Mouse (Mus musculus) right cerebral cortex, adult 2 months (tissue): ENCODE data around the gene 1600014C23Rik.

Source experiments
- DNase-seq, 2 experiments: peaks; one replicate each; pipeline ENCODE4 v3.0.0; 2021 to 2022; ENCODE audit warnings: low spot score in 2 of 2

Gene 1600014C23Rik

DNA sequence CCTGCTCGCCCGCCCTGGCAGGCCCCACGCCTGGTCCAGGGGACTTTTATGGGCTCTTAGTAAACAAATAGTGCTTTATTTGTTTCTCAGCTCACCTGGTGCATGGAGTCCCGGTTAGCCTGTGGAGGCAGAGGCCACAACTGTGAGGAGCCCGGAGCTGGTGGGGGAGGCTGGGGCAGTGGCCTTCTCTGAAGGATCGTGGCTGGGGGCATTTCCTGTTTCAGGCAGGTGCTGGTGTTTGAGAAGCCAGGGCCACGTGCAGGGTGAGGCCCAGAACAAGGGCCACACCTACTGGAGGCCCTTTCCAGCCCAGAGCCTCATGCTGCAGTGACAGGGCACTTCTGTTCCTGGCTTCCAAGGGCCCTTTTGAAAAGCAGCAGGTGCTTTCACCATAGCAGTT is 7.4 kb downstream of the 1600014C23Rik start:
- DNase-seq = no peak

DNA sequence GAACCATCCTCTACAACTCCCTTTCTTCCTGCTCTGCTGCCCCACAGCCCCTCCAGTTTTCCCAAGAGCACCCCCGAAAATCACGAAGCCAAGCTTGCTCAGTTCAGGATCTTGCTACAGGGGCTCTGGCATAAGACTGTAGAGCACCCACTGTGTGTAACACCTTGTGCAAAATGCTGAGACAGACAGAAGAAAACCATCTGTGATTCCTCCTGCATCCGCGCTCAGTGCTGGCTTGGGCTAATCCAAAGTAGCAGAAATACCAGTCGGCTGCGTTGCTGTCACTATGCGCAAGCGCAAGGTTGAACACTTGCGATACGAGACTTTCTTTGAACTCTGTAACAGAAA is 9.1 kb downstream of the 1600014C23Rik start:
- DNase-seq = no peak

DNA sequence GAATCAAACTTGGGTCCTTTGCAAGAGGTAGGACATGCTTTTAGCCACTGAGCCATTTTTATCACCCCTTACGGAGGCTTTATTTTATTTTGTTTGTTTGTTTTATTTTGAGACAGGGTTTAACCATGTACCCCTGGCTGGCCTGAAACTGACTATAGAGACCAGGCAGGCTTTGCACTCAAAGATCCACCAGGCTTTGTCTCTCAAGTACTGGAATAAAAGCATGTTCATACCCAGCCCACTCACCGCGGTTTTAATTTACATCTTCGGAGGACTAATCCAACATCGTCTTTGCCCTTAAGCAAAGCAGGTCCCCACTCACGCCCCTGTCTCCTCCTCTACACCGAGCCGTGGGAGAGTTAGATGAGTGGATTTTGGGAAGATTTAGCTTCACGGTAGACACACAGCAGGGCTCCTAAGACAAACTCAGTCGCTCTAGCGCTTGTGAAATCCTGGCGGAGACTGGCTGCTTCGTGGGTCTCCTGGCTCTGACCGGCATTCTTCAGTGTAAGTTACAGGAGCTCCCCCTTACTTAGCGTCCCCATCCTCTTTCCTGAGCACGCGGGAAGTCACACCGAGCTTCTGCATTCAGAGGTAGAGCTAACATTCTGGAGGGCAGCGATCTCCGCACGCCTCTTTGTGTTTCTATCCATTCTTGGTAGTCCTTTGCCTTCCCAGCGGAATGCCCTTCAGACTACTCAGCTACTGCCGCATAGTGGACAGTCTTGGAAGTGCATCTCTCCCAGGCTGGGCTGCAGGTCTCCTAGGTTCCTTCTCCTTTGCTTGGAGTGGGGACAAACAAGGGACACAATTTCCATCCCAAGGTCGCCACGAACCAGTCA is 9.7 kb downstream of the 1600014C23Rik start:
- DNase-seq = peak; percentile 87 to 90

DNA sequence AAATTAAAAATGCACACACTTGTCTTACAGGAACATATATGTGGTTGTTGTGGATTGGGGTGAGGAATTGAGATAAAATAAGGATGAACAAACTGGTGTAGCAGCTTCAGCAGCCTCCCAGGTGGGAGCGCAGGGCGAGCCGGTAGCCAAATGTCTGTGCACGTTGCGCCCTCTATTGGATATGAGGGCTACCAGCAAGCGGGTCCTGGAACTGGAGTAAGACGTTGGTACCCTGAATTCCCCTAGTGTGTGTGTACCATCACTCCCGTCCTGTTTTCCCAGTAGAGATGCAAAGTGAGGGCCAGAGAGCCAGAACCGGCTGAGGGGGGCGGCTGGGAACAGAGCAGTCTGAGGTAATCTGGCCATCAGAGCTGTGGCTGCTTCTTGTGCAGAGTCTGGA is 15.3 kb downstream of the 1600014C23Rik start:
- peak; percentile 83 to 86 for DNase-seq

DNA sequence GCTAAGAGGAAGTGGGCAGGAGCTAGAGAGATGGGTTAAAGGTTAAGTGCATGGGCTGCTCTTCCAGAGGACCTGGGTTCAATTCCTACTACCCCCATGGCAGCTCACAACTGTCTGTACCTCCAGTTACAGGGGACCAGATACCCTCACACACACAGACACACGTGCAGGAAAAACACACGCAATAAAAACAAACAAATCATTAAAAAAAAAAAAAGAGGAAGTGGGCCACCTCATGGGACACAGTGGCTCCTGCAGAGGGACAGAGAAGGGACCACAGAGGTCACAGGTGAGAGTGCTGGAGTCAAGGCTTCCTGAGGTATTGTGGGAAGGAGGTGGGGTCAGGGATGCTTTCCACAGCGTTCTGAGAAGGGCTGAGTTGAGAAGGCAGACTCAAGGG is 22.1 kb downstream of the 1600014C23Rik start:
- no peak for DNase-seq

DNA sequence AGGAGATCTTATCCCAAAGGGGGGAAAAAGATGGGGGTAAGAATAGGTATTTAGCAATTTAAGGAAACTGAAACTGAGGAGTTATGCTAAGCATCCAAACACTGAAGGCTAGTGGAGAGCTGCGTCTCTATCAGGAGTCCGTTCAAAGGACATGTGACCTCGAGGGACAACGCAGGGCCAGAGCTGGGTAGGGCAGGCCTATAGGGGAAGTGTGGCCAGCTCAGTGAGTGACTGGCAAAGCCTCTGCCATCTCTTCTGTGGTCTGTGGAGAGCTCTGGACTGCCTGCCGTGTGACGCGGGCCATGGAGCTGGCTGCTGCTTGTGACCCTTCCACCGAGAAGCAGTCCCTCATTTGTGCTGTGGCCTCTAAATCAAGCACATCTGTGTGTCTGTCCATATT is 23.2 kb downstream of the 1600014C23Rik start:
- no peak for DNase-seq

GRCm38 (mm10) chr17:45709829-45710228 is 23.8 kb downstream of the 1600014C23Rik start:
- DNase-seq = no peak

DNA sequence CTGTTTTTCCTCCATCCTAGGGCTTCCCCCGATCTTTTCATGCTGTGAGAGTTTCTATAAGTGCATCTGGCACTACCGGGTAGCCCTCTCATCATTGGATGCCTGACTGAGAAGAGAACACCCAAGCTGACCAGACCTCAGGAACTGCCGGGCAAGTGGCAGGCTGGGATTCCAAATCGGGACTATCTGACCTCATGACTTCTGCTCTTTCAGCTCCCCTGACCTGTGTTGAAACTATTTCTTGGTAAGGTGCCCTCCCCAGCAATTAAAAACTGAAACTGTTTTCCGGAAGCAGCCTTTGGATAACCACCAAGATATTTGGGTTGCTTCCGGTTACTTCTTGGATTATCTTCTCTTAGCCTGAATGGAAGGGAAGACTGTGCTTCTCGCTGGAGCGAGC is 25.5 kb downstream of the 1600014C23Rik start:
- DNase-seq = no peak

- DNase-seq = no peak
Measured at GRCm38 (mm10) chr17:45707376-45707775, 26.3 kb downstream of the 1600014C23Rik start.

DNA sequence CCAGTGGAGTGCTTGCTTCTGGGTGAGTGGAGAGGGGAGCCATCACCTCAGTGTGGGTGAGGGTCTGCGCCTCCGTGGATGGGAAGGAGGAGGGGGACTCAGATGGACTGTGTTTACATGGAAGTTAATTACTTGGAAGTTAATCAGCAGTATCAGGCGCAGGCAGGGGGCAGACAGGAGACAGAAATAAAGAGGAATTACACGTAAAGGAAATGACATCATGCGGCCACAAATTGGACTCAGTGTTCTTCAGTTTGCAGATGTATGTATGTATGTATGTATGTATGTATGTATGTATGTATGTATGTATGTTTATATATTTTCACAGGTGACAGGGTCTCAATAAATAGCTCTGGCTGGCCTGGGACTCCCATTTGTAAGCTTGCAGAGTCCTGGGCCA is 26.8 kb downstream of the 1600014C23Rik start:
- DNase-seq = no peak

GRCm38 (mm10) chr17:45703187-45703586 is 30.5 kb downstream of the 1600014C23Rik start:
- DNase-seq = no peak

- no peak for DNase-seq
Measured at GRCm38 (mm10) chr17:45702254-45702653, 31.4 kb downstream of the 1600014C23Rik start.

DNA sequence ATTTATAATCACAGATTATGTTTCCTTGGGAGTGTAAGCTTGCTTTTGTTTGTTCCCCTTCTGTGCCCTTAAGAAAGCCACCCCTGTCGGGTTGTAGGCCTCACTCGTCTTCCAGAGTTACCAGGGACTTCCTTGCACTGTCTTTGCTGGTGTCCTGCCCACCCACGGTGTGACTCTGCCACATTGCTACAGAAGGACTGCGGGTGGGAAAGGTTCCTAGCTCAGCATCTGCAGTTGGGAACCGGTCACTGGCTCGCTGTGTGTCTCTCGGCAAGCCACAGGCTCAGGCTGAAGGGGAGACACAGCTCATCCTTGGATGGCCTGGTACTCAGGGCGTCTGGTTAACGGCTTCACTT is 32.4 kb downstream of the 1600014C23Rik start:
- DNase-seq = no peak

DNA sequence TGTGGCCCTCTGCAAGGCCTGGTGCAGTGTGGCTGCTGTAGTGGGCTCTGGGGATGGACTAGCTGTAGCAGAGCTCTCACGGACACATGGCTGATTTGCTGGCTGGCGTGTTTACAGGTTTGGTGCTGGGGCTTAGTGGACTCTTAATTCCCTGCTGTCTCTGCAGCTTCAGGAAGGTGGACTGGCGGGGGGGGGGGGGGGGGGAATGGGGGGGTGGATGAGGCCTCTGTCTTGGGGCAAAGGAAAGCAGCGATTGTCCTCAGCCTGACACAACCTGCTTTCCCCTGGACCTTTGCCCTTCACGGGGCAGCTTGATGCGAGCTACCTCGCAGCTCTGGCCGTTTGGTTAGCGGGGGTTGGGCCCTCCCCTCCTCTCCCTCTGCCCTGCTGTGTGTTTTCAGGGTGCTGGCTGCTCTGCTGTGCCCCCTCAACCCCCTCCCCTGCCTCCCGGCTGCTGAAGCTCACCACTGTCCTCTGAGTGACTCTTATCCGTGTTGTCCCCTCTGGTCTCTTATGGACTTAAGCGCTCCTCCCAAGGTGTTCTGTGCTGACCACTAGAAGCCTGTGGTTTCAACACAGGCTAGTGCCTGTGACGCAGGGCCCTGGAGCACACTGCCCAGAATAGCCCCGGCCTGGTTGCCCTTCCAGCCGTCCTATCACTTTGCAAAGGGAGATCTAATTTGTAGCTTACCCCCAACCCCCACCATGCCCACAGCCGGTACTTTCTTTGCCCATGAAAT is 33.0 kb downstream of the 1600014C23Rik start:
- DNase-seq = no peak

GRCm38 (mm10) chr17:45699039-45699740 is 34.5 kb downstream of the 1600014C23Rik start:
- no peak for DNase-seq

DNA sequence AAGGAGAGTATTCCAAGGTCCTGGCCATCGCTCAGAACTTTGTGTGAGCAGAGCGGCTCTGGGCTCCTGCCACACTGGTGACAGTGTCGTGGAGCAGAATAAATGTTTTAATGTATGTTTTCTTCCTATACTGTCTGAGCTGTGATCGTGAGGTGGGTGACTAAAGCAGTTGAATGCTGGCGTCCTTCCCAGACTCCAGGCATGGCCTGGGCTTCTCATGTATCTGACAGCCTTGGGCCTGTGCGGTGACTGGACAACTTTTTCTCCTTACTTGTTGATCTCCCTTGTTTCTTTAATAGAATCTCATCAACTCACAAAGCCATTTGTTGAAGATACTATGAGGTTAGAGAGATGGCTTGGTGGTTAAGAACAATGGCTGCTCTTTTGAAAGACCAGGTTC is 35.3 kb downstream of the 1600014C23Rik start:
- DNase-seq = no peak

DNA sequence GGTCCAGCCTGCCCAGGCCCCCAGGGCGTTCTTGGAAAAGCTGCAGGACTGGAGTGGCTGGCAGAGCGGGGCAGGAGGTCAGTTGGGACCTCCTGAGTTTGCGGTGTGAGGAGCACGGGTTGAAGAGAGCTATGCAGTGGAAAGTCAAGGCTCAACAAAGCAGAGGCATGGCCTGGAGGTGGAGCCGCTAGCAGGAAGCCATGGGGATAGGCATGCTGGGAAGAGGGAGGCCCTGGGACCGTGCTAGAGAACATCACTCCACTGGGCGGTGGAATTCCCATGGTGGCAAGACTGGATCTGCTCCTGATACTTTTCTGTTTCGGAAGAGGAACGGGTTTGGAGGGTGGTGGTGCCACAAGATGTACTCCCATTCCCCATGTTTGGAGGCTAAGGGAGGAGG is 36.7 kb downstream of the 1600014C23Rik start:
- no peak for DNase-seq

DNA sequence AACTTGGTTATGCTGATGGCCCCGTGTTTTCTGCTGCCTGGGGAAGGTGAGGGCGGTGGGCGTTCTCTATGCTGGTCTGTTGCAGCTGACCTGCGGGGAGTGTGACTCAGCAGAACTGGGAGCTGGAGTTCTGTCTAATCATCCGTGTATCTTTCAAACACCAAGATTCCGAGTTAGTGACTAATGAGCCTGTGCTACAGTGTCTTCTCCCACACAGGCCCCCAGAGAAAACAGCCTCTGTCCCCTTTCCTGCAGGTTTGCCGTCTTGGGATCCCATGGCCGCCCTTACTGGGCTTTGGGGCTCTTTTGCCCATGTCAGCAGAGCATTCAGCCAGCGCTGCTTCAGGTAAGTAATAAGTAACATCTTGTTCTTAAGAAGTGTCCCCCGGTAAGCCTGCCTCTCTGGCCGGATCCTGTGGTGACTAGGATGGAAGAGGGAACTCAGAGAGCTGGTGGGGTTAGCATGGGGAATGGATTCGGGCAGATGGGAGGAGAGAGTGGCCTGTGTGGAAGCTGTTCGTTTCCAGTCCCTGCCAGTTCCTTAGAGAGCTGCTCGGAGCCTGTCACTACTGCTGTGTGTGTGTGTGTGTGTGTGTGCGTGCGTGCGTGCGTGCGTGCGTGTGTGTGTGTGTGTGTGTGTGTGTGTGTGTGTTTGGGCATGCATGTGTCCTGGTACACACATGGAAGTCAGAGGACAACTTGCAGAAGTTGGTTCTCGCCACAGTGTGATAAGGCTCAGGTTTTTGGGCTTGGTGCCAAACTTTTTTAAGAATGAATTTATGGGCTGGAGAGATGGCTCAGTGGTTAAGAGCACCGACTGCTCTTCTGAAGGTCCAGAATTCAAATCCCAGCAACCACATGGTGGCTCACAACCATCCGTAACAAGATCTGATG is 38.2 kb downstream of the 1600014C23Rik start:
- DNase-seq = peak in 1 of 2 experiments; percentile 18

- DNase-seq = no peak
Measured at GRCm38 (mm10) chr17:45693812-45694565, 39.7 kb downstream of the 1600014C23Rik start.

- DNase-seq = no peak
Measured at GRCm38 (mm10) chr17:45692159-45692558, 41.5 kb downstream of the 1600014C23Rik start.

DNA sequence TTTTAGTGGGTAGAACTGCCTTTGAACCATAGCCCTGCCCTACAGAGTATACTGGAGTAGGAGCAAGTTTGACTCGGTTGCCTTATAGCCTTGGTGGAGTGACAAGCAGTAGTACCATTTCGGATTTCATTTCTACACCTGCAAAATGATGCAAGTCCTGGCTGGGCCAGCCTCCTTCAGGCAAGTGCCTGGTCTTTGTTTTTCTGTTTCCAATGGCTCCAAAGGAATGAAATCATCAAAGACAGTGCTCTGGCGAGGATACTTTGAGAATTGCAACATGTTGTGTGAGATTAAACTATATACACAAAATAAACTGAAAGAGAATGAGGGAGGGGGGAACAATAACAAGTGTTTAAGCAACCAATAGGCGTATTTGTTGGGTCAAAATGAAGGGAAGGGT is 43.6 kb downstream of the 1600014C23Rik start:
- no peak for DNase-seq
